Mouse (Mus musculus) embryonic facial prominence, embryonic 14.5 days (tissue): ENCODE results near the gene Sh3rf3. TPM values are rescaled to one million over a fixed set of nuclear protein-coding genes. Genes with fewer than 3 reads are reported as not detected.

Experiments
- ATAC-seq: fragments of 200-750 bp; cut with Nextera tagmentation; 2 replicates; pipeline ENCODE4 v1.8.0; 2017; ENCODE audit warnings: low read depth, moderate number of reproducible peaks, moderate TSS enrichment
- DNase-seq: peaks from one replicate; pipeline ENCODE4 v3.0.0-alpha.2; 2015; ENCODE audit warnings: low spot score
- H3K27ac ChIP-seq: fragments of 300-500 bp; sonication (generic); replicated peaks from 2 replicates; pipeline ENCODE4 v1.5.1; 2014; ENCODE audit warnings: low read depth, mild to moderate bottlenecking, low read length, moderate library complexity
- H3K27me3 ChIP-seq: fragments of 300-500 bp; sonication (generic); replicated peaks from 2 replicates; pipeline ENCODE4 v1.6.1; 2014; ENCODE audit warnings: low read length; ENCODE audit not compliant: control insufficient read depth, insufficient read depth
- H3K36me3 ChIP-seq: fragments of 300-500 bp; sonication (generic); 2 replicates; pipeline ENCODE4 v1.6.1; 2014; ENCODE audit warnings: low read length, mixed read lengths; ENCODE audit not compliant: control insufficient read depth, insufficient read depth
- H3K4me1 ChIP-seq: fragments of 300-500 bp; sonication (generic); 2 replicates; pipeline ENCODE4 v1.6.1; 2014; ENCODE audit warnings: antibody characterized with exemption, low read length; ENCODE audit not compliant: control insufficient read depth, insufficient read depth
- H3K4me2 ChIP-seq: fragments of 300-500 bp; sonication (generic); 2 replicates; pipeline ENCODE4 v1.6.1; 2014; ENCODE audit warnings: low read depth, mild to moderate bottlenecking, low read length, moderate library complexity, mixed read lengths
- H3K4me3 ChIP-seq: fragments of 300-500 bp; sonication (generic); 2 replicates; pipeline ENCODE4 v1.5.1; 2014; ENCODE audit warnings: low read depth, mild to moderate bottlenecking, low read length
- H3K9ac ChIP-seq: fragments of 300-500 bp; sonication (generic); 2 replicates; pipeline ENCODE4 v1.6.1; 2014; ENCODE audit warnings: low read depth, mild to moderate bottlenecking, low read length, moderate library complexity, mixed read lengths
- H3K9me3 ChIP-seq: fragments of 300-500 bp; sonication (generic); 2 replicates; pipeline ENCODE4 v1.6.1; 2016; ENCODE audit warnings: low read length; ENCODE audit not compliant: control insufficient read depth
- whole genome bisulfite sequencing: fragments of 180-500 bp; shearing (Covaris S2); extraction: QIAGEN DNeasy Blood & Tissue Kit; methylation state at CpG from one replicate; pipeline ENCODE4 v1.1.7; 2014; 5-methylcytosine and 5-hydroxymethylcytosine counted together
- polyA plus RNA-seq: library from polyadenylated mRNA; unstranded; fragments of >200 nt; fragmentation: Nextera tagmentation; extraction: Ambion mirVana; gene quantifications from 2 replicates; pipeline ENCODE4 v1.2.1, GENCODE M21; 2014

The Sh3rf3 gene
- polyA plus RNA-seq, 1 experiment from 2014 or later, result 3.1 TPM

DNA sequence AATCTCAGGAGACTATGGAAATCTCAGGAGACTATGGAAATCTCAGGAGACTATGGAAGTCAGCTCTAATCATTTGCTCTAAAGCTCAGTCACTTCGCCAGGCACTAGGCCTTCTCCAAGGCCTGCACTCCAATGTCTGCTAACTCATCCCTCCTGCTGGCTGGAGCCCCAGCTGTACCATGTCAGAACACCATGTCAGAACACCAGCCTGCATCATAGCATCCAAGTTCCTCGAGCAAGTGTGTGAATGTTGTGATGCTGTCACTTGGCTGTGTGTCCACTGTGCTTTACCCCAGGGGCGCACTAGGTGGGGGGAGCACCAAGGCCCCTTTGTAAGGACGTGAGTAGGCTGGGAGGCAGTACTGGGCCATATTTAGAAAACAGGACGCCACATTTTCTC lies 304.4 kb downstream of the Sh3rf3 start:
- no peaks in the 10 kb centered on the region for H3K36me3 ChIP-seq
- DNase-seq (no peak), ATAC-seq (no peak)
- H3K9me3 ChIP-seq, result no peaks in the 10 kb centered on the region
- 78% methylated on average over 5 of the region's 5 CpGs for WGBS
- no peak overlapping the region for H3K27ac ChIP-seq
- H3K4me2 ChIP-seq, result no peak overlapping the region
- no peak overlapping the region for H3K4me3 ChIP-seq
- H3K4me1 ChIP-seq, result no peaks in the 10 kb centered on the region
- H3K27me3 ChIP-seq, result no peaks in the 10 kb centered on the region
- no peak overlapping the region for H3K9ac ChIP-seq

DNA sequence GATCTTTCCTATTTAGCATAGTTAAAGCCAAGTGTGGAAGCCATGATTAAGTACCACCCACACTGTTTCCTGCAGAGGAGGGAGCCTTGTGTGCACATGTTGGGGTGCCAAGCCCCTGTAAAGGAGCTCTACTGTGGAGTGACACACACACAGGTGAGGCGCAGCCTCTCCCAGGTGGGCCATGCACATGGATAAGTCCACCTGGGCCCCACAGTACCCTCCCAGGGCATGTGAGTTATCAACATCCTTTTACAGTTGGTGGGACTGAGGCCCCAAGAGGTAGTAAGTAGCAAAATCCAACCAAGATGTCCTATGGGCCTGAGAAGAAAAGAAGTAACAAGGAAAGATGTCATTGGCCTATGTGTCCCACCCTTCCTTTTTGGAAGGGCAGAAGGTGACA lies 305.8 kb downstream of the Sh3rf3 start:
- Histone ChIP-seq H3K4me3 (no peak overlapping the region), H3K27me3 (no peaks in the 10 kb centered on the region), H3K36me3 (no peaks in the 10 kb centered on the region), H3K4me1 (no peaks in the 10 kb centered on the region), H3K9me3 (no peaks in the 10 kb centered on the region), H3K4me2 (no peak overlapping the region), H3K27ac (no peak overlapping the region), H3K9ac (no peak overlapping the region)
- ATAC-seq (no peak), DNase-seq (no peak)
- 96% methylated on average over 1 of the region's 1 CpGs for WGBS

DNA sequence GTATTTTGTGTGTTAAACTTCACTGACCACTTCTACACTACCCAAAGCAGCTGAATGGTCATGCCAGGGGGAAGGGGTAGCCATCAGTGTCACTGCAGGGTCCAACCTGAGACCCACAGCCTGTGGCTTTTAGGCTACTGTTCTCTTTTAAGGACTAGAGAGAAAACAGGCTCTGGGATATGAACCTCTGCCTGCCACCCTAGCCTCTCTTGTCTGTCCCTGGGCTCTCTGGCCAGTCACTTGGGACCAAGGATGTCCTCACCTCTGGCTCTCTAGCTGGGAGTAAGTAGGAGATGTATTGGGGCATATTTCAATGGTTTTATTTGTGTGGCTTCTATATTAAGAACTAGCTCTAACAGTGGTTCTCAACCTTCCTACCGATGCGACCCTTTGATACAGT lies 306.7 kb downstream of the Sh3rf3 start:
- ATAC-seq (no peak), DNase-seq (no peak)
- Histone ChIP-seq H3K4me1 (no peaks in the 10 kb centered on the region), H3K9ac (no peak overlapping the region), H3K9me3 (no peaks in the 10 kb centered on the region), H3K36me3 (no peaks in the 10 kb centered on the region), H3K27ac (no peak overlapping the region), H3K4me3 (no peak overlapping the region), H3K4me2 (no peak overlapping the region), H3K27me3 (no peaks in the 10 kb centered on the region)
- 91% methylated on average over 2 of the region's 2 CpGs for WGBS

DNA sequence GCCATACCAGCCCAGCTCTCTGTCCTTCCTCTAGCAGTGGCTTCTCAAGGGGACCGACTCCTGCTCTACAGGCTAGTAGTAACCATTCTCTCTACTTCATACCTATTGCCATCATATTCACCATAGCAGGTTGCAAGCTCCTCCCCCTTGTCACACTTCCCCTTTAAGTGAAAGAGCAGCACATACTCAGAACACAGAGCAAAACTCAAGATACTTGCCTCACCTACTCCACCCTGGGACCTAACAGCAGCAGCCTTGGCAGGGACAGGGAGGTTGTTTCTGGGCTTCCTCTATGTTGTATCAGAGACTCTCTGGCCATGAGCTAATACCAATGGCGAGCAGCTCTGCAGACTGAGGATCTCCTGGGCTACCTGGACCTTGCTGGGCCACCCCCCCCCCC lies 312.3 kb downstream of the Sh3rf3 start:
- Histone ChIP-seq H3K9ac (no peak overlapping the region), H3K27me3 (no peaks in the 10 kb centered on the region)
- 72% methylated on average over 2 of the region's 2 CpGs for WGBS

DNA sequence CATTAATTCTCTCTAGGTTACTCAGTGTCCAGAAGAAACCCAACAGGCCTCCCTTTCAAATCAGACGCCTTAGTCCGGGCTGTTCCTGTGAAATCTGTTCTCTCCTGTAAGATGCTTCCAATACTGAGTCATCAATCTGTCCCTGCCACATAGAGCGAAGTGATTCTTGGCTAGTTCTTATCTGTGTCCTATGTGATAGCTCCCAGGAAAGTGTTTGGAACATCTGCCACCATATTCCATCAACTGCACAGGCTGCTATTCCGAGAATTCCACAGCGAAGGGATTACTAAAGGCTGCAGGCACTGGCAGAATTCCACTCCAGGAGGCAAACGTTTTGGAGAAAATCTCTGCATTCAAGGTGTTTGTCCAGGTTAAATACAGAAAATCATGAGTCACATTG lies 314.5 kb downstream of the Sh3rf3 start:
- DNase-seq (no peak), ATAC-seq (no peak)
- Histone ChIP-seq H3K4me1 (no peaks in the 10 kb centered on the region), H3K4me3 (no peak overlapping the region), H3K9ac (no peak overlapping the region), H3K27ac (no peak overlapping the region), H3K36me3 (no peaks in the 10 kb centered on the region), H3K27me3 (no peaks in the 10 kb centered on the region), H3K9me3 (no peaks in the 10 kb centered on the region), H3K4me2 (no peak overlapping the region)
- 78% methylated on average over 6 of the region's 6 CpGs for WGBS

More for the DNA sequence above, 312.3 kb downstream of the Sh3rf3 start:
- Histone ChIP-seq H3K4me2 (no peak overlapping the region), H3K9me3 (no peaks in the 10 kb centered on the region), H3K27ac (no peak overlapping the region), H3K4me1 (no peaks in the 10 kb centered on the region), H3K36me3 (no peaks in the 10 kb centered on the region), H3K4me3 (no peak overlapping the region)
- DNase-seq (no peak), ATAC-seq (no peak)

DNA sequence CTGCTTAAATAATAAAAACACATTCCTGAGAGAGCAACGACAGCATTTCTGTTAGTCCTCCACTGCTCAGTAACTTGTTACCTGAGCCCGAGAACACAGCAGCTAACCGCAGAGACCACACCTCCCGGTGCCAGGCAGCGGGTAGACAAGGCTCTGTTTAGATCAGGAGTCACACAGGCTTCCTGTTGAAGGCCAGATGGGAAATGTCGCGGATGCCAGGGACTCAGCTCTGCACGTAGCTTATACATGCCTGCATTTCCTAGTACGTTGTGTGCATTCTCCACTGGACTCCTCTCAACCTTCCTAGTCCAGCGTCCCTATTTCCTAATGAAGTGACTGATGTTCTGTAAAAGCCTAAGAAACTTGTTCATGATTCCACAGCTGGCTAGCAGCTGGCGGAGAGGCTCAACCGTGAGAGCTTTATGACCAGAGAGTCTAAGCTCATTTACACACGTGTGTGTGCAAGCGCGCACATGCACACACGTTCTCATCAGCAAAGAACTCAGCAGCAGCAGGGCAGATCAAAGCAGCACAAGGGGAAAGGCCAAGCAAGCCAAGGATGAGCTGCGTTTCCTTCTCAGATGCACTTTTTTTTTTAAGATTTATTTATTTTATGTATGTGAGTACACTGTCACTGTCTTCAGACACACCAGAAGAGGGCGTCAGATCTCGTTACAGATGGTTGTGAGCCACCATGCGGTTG lies 318.9 kb downstream of the Sh3rf3 start:
- H3K27ac ChIP-seq, result peak overlapping the region; percentile 5; the same call in 1 of the 2 replicates
- peak; percentile 60 for ATAC-seq
- 48% methylated on average over 20 of the region's 20 CpGs for WGBS
- H3K4me2 ChIP-seq, result peak overlapping the region; percentile 3; the same call in 1 of the 2 replicates
- no peak overlapping the region for H3K9ac ChIP-seq
- H3K9me3 ChIP-seq, result no peaks in the 10 kb centered on the region
- peak; percentile 62 for DNase-seq
- no peaks in the 10 kb centered on the region for H3K36me3 ChIP-seq
- H3K27me3 ChIP-seq, result no peaks in the 10 kb centered on the region
- no peak overlapping the region for H3K4me3 ChIP-seq
- H3K4me1 ChIP-seq, result no peaks in the 10 kb centered on the region

DNA sequence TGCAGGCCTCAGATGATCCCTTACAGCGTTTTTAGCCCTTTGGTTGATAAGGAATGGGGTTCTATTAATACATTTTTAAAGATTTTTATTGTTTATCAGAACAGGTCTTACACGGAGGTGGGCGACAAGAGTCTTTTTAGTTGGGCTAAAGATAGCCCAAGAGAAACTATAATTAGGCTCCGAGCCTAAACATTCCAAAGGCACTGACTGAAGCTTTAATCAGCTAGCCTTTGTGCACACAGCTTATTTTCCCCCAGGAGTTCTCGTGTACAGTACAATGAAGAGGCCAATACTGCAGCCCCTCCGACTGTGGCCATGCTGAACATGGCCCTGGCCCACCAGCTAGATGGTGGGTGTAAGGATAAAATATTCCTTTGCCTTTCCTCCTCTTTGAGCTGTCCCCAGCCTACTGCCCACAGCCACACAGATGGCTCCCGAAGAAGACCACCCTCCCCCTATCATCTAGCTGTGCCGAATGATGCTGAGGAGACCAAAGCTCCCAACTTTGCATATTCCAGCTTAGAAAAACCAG lies 320.4 kb downstream of the Sh3rf3 start:
- DNase-seq (no peak), ATAC-seq (no peak)
- Histone ChIP-seq H3K9ac (no peak overlapping the region), H3K27me3 (no peaks in the 10 kb centered on the region), H3K4me2 (no peak overlapping the region), H3K4me1 (no peaks in the 10 kb centered on the region), H3K27ac (no peak overlapping the region), H3K4me3 (no peak overlapping the region), H3K36me3 (no peaks in the 10 kb centered on the region), H3K9me3 (no peaks in the 10 kb centered on the region)
- 60% methylated on average over 8 of the region's 8 CpGs for WGBS

DNA sequence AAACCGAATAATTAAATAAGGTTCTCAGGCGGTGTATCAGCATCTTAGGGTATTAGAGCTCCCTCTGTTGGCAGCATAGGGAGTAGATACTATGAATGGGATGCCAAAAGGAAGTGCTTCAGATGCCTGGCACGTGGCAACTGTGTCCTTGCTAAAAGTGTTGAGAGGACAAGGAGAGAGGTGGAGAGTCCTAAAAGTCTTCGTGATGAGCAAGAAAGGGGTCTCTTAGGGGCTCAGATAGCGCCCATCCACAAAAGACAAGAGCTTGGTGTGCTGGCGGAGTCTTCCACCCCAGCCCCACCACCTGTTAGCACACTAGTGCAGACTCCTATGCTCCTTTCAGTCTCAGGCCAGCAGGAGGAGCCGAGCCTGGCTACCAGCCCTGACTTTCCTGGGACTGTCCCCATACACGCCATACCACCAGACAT lies 336.8 kb downstream of the Sh3rf3 start:
- H3K4me3 ChIP-seq, result no peak overlapping the region
- H3K4me1 ChIP-seq, result no peaks in the 10 kb centered on the region
- DNase-seq, result peak; percentile 78
- no peak overlapping the region for H3K27ac ChIP-seq
- H3K9me3 ChIP-seq, result no peaks in the 10 kb centered on the region
- no peaks in the 10 kb centered on the region for H3K36me3 ChIP-seq
- H3K9ac ChIP-seq, result no peak overlapping the region
- no peaks in the 10 kb centered on the region for H3K27me3 ChIP-seq
- WGBS, result 20% methylated on average over 8 of the region's 8 CpGs
- H3K4me2 ChIP-seq, result no peak overlapping the region
- ATAC-seq, result peak; percentile 71
